Mouse (Mus musculus): ENCODE data around the gene Papolb. TPM values are rescaled to one million over a fixed set of nuclear protein-coding genes. Genes with fewer than 3 reads are reported as not detected.

Gene Papolb
- total and polyA plus RNA-seq, 2 experiments, result not detected

DNA sequence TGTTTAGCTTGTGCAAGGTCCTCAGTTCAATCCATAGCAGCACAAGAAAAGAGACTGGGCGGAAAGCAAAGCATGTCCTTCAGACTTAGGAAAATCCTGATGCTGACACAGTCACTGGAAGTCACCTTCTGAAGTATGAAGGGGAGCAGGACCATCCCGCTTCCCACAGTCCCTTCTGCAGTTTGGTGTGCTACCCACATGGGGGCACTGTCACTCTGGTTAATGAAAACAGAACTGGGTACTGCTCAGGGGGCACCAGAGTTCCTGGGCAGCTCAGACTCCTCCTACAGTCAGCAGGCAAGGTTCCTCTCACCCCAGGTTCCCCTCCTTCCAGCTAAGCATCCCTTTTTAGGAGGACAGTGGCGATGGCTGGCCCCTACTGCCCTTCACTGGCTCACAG, 30.9 kb downstream of the Papolb start:
- Histone ChIP-seq H3K4me3 (ENCODE audit: insufficient read depth, low read depth, low read length) (no peak overlapping the region), H3K27me3 (ENCODE audit: control insufficient read depth, insufficient read depth, low read length) (no peaks in the 10 kb centered on the region), H3K9ac (ENCODE audit: low read depth, low read length) (no peak overlapping the region), H3K27ac (replicated peaks; ENCODE audit: insufficient read depth, low read depth, low read length) (no peak overlapping the region), H3K36me3 (ENCODE audit: control insufficient read depth, insufficient read depth, low read length) (no peaks in the 10 kb centered on the region), H3K4me1 (ENCODE audit: control insufficient read depth, insufficient read depth, low read length) (no peaks in the 10 kb centered on the region), H3K79me2 (ENCODE audit: control insufficient read depth, insufficient read depth, low read length) (no peaks in the 10 kb centered on the region)
- TF ChIP-seq CTCF (IDR thresholded peaks at IDR 0.05; ENCODE audit: low read depth, low read length), result peak; percentile 57
- TF ChIP-seq POLR2A (IDR thresholded peaks at IDR 0.05; ENCODE audit: extremely low read depth, insufficient read depth, low read length), result no peak
- WGBS, result 55% methylated on average over 3 of the region's 3 CpGs
- DNase-seq (ENCODE audit: extremely low read depth, low read depth, low spot score), result no peak

- no peak for DNase-seq (ENCODE audit: extremely low read depth, low read depth, low spot score)
- TF ChIP-seq CTCF (IDR thresholded peaks at IDR 0.05; ENCODE audit: low read depth, low read length), result no peak
- Histone ChIP-seq H3K36me3 (ENCODE audit: control insufficient read depth, insufficient read depth, low read length) (no peaks in the 10 kb centered on the region), H3K27ac (replicated peaks; ENCODE audit: insufficient read depth, low read depth, low read length) (no peak overlapping the region), H3K4me1 (ENCODE audit: control insufficient read depth, insufficient read depth, low read length) (no peaks in the 10 kb centered on the region), H3K79me2 (ENCODE audit: control insufficient read depth, insufficient read depth, low read length) (no peaks in the 10 kb centered on the region), H3K27me3 (ENCODE audit: control insufficient read depth, insufficient read depth, low read length) (no peaks in the 10 kb centered on the region), H3K4me3 (ENCODE audit: insufficient read depth, low read depth, low read length) (no peak overlapping the region), H3K9ac (ENCODE audit: low read depth, low read length) (no peak overlapping the region)
- WGBS, result 63% methylated on average over 14 of the region's 14 CpGs
Observed at GRCm38 (mm10) chr5:142495321-142496096, 34.4 kb downstream of the Papolb start.

DNA sequence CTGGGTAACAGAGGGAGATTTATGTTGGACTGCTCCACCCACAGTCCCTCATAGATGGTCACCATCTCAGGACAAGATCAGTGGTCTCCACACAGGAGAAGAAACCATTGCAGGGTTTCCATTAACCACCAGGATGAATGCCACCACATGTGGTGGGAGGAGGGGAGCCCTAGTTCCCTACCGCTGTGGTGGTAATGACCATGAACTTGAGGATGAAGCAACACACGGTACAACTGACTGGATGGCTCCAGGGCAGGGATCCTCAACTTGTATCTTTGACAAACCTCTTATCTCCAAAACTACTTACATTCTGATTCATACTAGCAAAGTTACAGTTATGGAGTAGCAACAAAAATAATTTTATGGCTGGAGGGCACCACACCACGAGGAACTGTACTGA, 36.6 kb downstream of the Papolb start:
- no peak for DNase-seq (ENCODE audit: extremely low read depth, low read depth, low spot score)
- no peaks in the 10 kb centered on the region for H3K27me3 ChIP-seq (ENCODE audit: control insufficient read depth, insufficient read depth, low read length)
- no peak overlapping the region for H3K9ac ChIP-seq (ENCODE audit: low read depth, low read length)
- H3K27ac ChIP-seq (replicated peaks; ENCODE audit: insufficient read depth, low read depth, low read length), result no peak overlapping the region
- H3K4me3 ChIP-seq (ENCODE audit: insufficient read depth, low read depth, low read length), result no peak overlapping the region
- 53% methylated on average over 3 of the region's 3 CpGs for WGBS
- H3K4me1 ChIP-seq (ENCODE audit: control insufficient read depth, insufficient read depth, low read length), result no peaks in the 10 kb centered on the region
- TF ChIP-seq POLR2A (IDR thresholded peaks at IDR 0.05; ENCODE audit: extremely low read depth, insufficient read depth, low read length) (no peak), CTCF (IDR thresholded peaks at IDR 0.05; ENCODE audit: low read depth, low read length) (no peak)
- H3K36me3 ChIP-seq (ENCODE audit: control insufficient read depth, insufficient read depth, low read length), result no peaks in the 10 kb centered on the region
- H3K79me2 ChIP-seq (ENCODE audit: control insufficient read depth, insufficient read depth, low read length), result no peaks in the 10 kb centered on the region

DNA sequence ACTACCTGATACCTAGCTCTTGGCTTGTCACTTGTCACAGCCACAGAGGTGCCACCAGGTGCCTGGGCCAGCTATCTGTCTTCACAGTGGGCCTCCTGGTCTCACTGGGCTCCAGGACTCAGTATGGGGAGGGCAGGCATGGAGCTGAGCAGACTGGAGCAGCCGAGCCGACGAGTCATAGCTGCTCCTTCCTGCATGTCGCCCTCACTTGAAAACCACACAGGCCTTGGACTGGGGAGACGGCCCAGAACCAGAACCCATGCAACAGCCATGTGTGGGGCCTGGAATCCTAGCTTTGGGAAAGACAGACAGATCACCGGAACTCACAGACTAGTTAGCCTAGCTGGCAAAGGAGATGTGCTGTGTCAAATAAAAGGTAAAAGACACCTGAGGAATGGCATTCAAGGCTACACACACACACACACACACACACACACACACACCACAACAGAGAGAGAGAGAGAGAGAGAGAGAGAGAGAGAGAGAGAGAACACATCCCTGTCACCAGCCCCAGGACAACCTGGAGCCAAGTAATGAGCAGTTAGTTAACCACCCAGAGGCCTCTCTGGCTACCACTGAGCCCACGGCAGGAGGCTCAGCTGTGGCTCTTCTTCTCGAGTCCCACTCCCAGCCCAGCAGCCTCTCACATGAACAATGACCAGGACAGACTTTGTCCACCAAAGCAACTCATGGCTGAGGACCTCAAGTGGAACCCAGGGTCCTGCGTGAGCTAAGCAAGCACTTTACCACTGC, 39.7 kb downstream of the Papolb start:
- no peak for TF ChIP-seq CTCF (IDR thresholded peaks at IDR 0.05; ENCODE audit: low read depth, low read length)
- TF ChIP-seq POLR2A (IDR thresholded peaks at IDR 0.05; ENCODE audit: extremely low read depth, insufficient read depth, low read length), result no peak
- Histone ChIP-seq H3K4me3 (ENCODE audit: insufficient read depth, low read depth, low read length) (no peak overlapping the region), H3K36me3 (ENCODE audit: control insufficient read depth, insufficient read depth, low read length) (no peaks in the 10 kb centered on the region), H3K4me1 (ENCODE audit: control insufficient read depth, insufficient read depth, low read length) (no peaks in the 10 kb centered on the region), H3K27ac (replicated peaks; ENCODE audit: insufficient read depth, low read depth, low read length) (no peak overlapping the region), H3K9ac (ENCODE audit: low read depth, low read length) (no peak overlapping the region), H3K27me3 (ENCODE audit: control insufficient read depth, insufficient read depth, low read length) (no peaks in the 10 kb centered on the region), H3K79me2 (ENCODE audit: control insufficient read depth, insufficient read depth, low read length) (no peaks in the 10 kb centered on the region)
- no peak for DNase-seq (ENCODE audit: extremely low read depth, low read depth, low spot score)
- 70% methylated on average over 9 of the region's 9 CpGs for WGBS

GRCm38 (mm10) chr5:142486654-142487053, 43.2 kb downstream of the Papolb start:
- DNase-seq (ENCODE audit: extremely low read depth, low read depth, low spot score), result no peak
- H3K4me1 ChIP-seq (ENCODE audit: control insufficient read depth, insufficient read depth, low read length), result no peaks in the 10 kb centered on the region
- H3K9ac ChIP-seq (ENCODE audit: low read depth, low read length), result no peak overlapping the region
- no peak overlapping the region for H3K27ac ChIP-seq (replicated peaks; ENCODE audit: insufficient read depth, low read depth, low read length)
- no peaks in the 10 kb centered on the region for H3K27me3 ChIP-seq (ENCODE audit: control insufficient read depth, insufficient read depth, low read length)
- WGBS, result 77% methylated on average over 9 of the region's 9 CpGs
- no peaks in the 10 kb centered on the region for H3K36me3 ChIP-seq (ENCODE audit: control insufficient read depth, insufficient read depth, low read length)
- no peak overlapping the region for H3K4me3 ChIP-seq (ENCODE audit: insufficient read depth, low read depth, low read length)
- no peaks in the 10 kb centered on the region for H3K79me2 ChIP-seq (ENCODE audit: control insufficient read depth, insufficient read depth, low read length)
- no peak for TF ChIP-seq CTCF (IDR thresholded peaks at IDR 0.05; ENCODE audit: low read depth, low read length)
- TF ChIP-seq POLR2A (IDR thresholded peaks at IDR 0.05; ENCODE audit: extremely low read depth, insufficient read depth, low read length), result no peak

- H3K27me3 ChIP-seq (ENCODE audit: control insufficient read depth, insufficient read depth, low read length), result no peaks in the 10 kb centered on the region
- no peak overlapping the region for H3K9ac ChIP-seq (ENCODE audit: low read depth, low read length)
- 90% methylated on average over 5 of the region's 5 CpGs for WGBS
- no peaks in the 10 kb centered on the region for H3K79me2 ChIP-seq (ENCODE audit: control insufficient read depth, insufficient read depth, low read length)
- no peak overlapping the region for H3K27ac ChIP-seq (replicated peaks; ENCODE audit: insufficient read depth, low read depth, low read length)
- no peaks in the 10 kb centered on the region for H3K4me1 ChIP-seq (ENCODE audit: control insufficient read depth, insufficient read depth, low read length)
- no peak for DNase-seq (ENCODE audit: extremely low read depth, low read depth, low spot score)
- no peak for TF ChIP-seq POLR2A (IDR thresholded peaks at IDR 0.05; ENCODE audit: extremely low read depth, insufficient read depth, low read length)
- TF ChIP-seq CTCF (IDR thresholded peaks at IDR 0.05; ENCODE audit: low read depth, low read length), result no peak
- H3K4me3 ChIP-seq (ENCODE audit: insufficient read depth, low read depth, low read length), result no peak overlapping the region
- no peaks in the 10 kb centered on the region for H3K36me3 ChIP-seq (ENCODE audit: control insufficient read depth, insufficient read depth, low read length)
Observed at GRCm38 (mm10) chr5:142483581-142483980, 46.3 kb downstream of the Papolb start.

All from liver, adult 2 months (tissue).